Mouse (Mus musculus) kidney, adult 18-20 months (tissue): ENCODE measurements around the gene Eml1.
A peak's percentile ranks its signal among the peaks of the same experiment; 100 is the strongest.

ENCODE experiments used
- DNase-seq: peaks from one replicate; pipeline ENCODE4 v3.0.0; 2021

Gene Eml1

DNA sequence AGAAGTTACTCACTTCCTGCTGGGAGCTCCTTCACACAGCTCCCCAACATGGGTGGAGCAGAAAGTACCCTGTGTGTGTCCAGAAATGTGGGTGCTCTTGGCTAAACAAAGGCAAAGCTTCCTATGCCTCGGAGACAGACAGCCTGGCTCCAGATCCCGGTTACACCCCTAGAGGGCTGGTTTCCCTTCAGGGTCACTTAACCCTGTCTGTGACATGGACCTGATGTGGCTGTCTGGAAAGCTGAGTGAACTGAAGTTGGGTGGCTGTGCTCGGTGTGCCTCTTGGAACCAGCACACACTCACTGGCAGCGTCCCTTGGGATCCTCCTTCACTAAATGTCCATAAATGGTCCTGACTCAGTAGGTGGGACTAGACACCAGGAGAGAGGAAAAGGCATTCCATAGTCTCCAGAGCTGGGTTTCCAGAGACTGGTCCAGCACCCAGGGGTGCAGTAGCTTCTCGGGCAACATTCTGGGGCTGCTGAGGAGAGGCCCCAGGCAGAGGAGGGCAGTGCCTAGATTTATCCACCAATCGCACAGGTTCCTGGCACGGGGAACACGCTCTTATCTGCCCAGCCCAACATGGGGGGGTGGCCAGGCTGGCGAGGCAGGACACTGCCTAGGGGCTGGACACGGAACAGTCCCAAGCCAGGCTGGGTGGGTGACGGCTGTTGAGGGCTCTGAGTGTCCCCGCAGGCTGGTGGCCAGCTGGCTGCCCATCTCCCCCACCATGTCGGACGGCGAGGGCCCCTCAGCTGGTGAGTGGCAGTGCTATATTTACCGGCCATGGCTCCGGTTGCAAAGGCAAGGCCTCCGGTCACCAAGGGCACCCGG, at the start of gene Eml1:
Gene Eml1 (plus strand): TSS at position 362 of the 833 bp plus-strand sequence.
- peak; percentile 47 for DNase-seq

DNA sequence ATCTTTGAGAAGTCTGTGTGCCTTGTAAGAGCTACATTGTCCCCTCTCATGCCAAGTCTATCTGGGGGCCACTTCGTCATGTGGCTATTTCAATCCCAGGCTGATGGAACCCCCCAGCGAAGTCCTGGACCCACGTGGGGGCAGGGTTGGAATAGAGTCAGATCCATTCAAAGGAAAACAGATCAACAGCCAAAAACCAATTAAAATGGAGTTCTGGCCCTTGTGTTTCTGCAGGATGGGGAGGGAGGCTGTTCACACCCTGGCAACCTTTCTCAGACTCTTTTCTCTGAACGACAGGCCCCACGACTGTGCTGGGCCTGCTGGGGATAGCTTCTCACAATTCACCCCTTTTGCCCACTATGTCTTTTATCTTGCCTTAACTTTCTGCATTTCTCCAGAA, 44.4 kb upstream of the Eml1 start:
- no peak for DNase-seq

DNA sequence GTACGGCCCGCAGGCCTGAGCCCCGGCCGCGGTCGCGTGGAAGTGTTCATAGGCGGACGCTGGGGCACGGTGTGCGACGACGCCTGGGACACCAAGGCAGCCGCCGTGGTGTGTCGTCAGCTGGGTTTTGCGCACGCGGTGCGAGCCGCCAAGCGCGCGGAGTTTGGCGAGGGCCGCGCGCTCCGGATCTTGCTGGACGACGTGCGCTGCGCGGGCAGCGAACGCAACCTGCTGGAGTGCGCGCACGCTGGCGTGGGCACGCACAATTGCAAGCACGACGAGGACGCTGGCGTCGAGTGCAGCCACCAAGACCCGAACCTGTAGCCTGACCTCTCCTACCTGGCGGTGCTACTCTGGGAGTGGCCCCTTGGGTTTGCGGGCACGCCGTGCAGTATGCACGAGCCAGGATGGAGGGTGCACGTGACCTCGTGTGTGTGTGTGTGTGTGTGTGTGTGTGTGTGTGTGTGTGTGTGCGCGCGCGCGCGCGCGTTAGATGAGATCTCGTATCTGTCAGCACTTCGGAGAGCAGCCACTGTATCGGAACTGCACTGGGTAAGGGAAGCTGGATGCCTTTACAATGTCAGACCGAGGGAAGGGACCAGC, 42.8 kb upstream of the Eml1 start:
- no peak for DNase-seq

DNA sequence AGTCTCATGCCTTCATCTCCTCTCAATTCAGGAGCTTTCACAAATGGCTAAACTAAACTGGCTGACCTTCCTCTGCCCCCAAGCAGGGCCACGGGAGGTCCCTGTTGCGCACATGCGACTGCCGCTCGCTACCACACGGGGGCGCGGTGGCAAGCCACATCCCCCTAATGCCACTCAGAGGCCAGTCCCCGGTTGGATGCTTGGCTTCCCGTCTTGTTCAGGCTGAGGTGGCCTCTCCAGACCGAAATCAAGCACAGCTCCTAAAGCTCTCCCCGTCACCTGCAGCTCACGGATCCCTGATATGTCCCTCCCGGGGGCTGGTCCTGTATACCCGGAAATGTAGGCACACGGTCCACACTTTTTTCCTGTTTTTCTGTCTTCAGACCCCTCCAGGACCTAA, 37.7 kb upstream of the Eml1 start:
- peak; percentile 86 for DNase-seq

DNA sequence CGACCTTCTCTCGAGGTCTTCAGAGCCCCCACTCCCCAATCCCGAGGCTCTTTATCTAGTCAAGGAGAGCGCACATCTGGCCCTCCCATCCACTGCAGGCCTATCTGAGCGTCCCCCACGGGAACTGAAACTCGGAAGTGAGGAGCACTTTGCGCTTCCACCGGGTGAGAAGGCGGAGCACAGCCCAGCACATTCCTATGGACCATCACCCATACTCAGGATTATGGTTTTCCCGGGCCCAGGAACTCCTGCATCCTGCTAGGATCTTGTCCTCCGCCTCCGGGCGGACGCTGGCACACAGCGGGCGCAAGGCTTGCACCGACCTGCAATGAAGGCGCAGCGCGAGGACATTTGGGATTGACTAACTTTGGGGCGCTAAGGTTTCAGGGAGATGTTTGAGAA, 37.3 kb upstream of the Eml1 start:
- DNase-seq = no peak

DNA sequence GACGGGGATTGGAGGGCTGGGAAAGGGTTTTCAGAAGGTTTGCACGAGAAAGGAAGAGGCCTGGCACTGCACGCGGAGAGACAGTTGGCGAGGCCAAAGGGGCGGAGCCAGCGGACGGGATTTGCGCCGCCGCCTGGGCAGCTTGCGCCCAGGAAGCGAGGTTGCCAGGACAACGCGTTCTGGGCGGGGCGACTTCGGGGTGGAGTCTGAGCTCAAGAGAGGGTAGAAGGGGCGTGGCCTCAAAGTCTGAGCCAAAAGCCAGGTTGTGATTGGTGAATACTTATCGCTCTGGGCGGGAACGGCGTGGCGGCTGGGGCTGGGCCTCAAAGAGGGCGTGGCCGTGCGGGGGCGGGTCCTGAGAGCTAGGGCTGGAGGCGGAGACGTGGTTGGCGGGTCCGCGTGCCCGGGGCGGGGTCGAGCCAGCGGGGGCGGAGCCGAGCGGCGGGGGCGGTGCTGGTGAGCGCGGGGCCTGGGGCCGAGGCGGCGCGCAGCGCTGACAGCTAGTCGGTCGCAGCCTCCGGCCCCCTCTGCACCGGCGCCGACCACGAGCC, 36.8 kb upstream of the Eml1 start, which contains the start of gene Cyp46a1:
Gene Cyp46a1 (plus strand): TSS at position 487 of the 551 bp plus-strand sequence.
- DNase-seq = peak; percentile 100

DNA sequence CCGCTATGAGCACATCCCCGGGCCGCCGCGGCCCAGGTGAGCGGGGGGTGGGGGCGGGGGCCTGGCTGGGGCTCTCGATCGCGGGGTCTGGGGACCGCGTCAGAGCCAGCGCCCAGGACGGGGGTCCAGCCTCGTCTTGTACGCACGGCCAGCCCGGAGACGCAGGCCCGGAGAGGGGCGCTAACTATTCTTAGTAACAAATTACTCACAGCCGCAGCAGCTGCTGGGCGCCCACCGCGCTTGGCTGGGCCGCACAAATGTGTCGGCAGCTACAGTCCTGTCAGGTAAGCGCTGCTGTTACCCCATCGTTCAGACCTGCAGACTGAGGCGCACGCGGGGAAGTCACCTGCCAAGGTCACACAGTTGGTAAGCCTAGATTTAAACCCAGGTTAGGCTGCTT, 36.2 kb upstream of the Eml1 start:
- DNase-seq = peak; percentile 8

DNA sequence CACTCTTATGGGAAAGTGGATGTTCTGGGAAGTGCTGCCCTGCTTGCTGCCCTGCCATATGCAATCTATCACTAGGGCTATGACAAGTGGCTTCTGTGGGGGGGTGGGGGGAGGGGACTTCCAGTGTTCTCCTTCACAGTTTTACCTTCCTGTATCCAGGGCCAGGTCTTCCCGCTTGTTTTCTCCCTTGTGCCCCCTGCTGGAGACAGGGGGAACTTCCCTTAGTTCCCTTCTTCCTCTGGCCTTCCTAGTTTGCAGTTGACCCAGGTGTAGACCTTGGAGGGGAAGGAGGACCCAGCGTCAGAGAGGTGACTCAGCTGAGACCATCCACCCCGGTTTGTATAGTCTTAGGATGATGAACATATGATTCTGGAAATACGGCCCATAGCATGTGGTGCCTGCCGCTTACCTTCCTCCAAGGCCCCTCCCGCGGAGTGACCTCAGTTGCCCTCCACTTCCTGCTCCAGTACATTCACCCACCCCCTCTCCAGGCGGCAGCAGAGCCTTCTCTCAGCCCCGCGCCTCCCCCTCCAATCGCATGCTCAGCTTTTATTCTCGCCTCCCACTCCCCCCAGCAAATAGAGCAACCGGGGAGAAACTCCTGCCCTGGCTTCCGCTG, 32.1 kb upstream of the Eml1 start:
- peak; percentile 56 for DNase-seq

DNA sequence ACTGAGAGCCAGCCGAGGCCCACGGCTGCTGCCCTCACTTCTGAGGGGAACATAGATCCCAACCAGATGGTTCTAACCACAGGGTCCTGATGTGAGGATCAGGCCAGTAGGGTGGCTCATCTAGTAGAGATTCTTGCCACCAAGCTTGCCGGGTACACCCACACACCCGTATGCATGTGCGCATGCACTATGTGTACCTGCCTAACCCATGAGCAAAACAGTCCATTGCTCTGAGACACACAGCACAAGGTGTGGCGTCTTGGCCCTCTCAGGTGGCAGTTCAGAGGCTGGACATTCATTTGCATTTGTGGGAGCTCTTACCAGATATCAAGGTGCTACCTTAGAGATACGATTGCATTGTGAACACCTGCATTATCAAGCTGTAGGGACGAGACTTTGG, 22.6 kb upstream of the Eml1 start:
- no peak for DNase-seq

DNA sequence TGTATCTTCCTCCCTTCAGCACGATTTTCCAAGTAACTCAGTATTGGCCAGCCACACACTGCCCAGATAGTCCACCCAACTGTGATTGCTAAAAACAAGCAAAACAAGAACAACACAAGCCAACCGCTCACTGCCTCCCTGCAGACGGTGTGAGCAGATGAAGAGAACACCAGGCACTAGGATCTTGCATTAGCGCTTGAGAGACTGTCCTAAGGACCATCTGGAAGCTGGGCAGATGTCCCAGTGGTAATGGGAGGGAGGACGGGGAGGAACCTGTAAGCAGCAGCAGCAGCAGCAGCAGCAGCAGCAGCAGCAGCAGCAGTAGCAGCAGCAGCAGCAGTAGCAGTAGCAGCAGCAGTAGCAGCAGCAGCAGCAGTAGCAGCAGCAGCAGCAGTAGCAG, 21.7 kb upstream of the Eml1 start:
- no peak for DNase-seq

DNA sequence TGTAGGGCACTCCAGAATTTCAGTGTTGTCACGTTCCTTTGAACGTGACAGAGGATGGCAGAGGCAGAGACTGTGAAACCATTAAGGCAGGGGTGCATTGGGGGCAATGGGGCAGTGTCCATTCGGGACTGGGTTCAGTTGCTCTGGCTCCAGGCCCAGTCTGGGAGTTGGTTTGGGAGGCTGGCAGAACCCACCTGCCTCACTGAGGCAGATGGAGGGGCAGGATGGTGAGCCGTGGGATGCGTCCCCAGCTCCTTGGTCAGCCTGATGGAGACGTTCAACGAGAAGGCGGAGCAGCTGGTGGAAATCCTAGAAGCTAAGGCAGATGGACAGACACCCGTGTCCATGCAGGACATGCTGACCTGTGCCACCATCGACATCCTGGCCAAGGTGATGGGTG, 19.8 kb upstream of the Eml1 start:
- no peak for DNase-seq

DNA sequence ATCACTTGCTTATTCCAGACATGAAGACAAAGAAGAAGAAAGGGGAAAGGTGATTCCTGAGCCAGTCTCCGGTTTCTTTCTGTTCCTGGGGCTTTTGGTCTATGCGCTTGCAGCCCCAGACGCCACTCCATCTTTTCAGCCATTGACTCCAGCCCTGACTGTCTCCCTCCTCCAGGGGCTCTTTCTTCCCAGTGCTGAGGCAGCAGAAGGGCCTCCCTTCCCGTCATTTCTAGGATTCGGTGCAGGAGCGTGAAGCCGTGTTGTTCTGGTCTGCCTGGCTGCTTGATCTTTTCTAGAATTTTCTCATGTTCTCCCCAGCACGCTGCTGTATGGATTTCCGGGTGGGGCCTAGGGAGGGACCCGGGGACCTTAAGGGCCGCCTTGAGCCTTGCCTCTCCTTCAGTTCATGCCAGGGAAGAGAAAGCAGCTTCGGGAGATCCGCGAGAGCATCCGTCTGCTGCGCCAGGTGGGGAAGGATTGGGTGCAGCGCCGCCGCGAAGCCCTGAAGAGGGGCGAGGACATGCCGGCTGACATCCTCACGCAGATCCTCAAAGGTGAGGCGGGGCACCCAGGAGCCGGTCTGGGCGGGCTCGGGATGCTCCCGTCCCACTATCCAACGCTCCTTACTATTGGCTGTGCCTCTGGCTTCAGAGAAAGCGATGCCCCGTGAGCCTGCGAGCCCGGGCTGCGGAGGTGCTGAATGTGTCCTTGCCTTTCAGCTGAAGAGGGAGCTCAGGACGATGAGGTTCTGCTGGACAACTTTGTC, 18.2 kb upstream of the Eml1 start:
- no peak for DNase-seq

DNA sequence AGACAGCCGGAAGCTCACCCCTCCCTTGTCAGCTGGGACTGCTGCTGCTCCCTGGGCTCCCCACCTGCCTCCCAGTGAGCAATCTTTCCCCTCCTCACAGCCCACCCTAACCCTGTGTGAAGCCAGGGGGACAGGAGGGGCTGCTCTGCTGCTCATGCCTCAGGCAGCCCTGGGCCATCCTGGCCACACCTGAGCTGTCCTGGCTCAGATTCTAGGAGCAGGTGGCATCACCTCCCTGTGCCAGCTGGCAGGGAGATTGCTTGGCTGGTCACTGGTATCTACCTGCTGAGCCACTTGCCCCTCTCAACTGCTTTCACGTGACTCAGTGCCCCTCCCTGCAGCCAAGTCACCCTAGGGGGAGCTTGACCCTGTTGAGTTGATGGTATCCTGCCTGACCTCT, 16.5 kb upstream of the Eml1 start:
- no peak for DNase-seq

DNA sequence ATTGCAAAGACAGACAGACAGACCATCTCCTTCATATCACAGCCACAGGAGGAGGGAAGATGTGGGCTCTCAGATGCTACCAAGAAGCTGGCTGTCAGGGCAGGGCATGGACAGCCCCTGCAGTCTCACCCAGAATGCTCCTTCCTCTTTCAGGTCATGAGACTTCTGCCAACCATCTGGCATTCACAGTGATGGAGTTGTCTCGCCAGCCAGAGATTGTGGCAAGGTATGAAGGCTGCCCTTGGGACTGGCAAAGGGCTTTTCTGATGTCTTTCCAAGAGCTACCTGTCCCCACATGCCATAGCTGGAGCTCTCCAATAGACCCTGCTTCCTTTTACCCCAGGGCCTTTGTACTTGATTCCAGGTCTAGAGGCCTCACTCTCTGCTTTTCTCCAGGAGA, 15.5 kb upstream of the Eml1 start:
- DNase-seq = no peak

DNA sequence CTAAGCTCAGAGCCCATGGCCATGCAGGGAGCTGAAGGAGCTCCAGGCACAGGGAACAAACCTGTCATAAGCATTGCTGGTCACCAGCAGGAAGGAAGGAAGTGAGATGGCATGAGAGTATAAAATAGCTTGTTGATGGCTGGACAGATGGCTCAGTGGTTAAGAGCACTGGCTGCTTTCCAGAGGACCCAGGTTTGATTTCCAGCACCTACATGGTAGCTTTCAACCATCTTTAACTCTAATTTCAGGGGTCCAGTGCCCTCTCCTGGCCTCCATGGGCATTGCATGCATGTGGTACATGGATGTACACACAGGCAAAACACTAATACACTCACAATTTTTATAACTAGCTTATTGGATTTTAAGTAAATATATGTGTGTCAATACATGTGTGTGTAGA, 14.8 kb upstream of the Eml1 start:
- DNase-seq = no peak

DNA sequence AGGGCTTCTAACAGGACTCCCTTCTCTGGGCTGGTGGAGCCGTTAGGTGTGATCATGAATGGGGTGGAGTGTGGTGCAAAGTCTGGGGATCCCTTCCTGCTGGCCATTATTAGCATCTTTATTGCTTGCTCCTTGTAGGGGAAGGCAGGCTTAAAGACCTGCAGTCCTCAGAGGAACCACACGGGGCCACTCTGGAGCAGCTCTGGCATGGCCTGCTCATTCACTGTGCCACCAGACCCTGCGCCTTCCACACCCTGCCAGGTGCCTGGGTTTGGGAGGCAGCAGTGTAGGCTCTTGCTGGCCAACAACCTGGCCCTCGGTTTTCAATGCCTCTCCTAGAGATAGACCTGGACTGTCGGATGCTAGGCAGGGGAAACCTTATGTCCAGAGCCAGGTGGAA, 7.0 kb upstream of the Eml1 start:
- peak; percentile 89 for DNase-seq

DNA sequence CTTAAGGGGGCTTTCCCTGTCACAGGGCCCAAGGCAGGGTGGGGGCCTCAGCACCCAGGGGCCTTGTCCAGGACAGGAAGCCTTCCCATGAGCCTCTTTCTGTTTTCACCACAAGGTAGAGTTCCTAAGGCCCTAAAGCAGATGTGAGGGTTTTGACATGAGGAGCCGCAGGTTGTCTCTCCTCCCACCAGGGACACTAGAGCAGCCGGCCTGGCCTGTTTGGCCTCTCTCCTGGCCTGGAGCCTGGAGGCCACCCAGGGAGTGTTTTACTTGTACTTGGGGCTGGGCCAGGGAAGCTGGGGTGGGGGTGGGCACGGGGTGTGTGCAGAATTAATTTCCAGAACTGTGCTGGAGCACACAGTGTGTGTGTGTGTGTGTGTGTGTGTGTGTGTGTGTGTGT, 5.4 kb upstream of the Eml1 start:
- DNase-seq = peak; percentile 53

DNA sequence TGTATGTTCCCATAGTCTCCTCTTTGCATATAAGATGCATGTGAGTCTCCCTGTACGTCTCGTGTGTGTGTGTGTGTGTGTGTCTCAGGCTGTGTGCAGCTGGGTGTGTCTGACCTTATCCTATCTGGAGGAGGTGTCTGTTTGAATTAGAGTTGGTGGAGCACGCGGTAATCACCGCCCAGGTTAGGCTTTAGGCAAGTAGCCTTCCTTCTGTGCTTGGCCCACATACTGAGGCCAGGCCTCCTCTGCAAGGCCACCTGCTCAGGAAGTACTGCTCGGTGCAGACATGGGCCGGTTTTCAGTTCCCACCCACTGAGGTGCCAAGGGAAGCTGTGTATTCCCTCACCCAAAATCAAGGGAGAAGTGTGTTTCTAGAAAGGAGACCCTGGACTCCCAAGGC, 4.9 kb upstream of the Eml1 start:
- DNase-seq = no peak

DNA sequence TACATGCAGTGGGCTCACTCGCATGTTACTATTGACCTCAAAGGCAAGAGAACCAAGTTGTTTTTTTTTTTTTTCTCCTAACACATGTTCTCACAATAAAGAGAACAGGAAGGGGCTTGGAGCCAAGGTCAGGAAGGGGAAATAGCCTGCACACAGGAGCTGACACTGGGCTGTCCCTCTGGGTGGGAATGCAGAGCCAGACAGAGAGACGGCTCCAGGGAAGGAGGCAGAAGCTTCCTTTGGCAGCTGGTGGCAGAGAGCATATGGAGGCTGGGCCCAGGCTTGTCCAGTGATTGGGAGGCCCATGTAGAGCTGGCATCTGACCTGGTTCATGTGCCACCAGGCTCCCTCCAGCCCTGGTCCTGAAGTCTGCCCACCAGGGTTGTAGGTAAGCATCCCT, 2.8 kb upstream of the Eml1 start:
- no peak for DNase-seq

DNA sequence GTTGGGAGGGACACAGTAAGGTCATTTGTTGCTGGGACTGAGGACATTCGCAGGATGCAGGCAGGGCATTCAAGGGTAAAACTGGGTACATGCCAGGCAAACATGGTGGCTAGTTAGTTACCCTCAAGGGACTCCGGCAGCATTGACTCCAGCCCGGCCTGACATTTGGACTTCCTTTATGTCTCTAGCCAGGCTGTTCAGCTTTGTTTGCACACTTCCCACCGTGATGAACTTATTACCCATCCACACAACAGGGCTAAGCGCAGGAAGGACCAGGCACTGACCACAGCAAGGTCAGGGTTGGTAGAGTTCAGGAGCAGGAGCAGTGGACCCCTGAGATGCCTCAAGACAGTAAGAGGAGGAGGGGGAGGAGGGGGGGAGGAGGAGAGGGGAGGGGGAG, 1.8 kb upstream of the Eml1 start:
- DNase-seq = no peak

DNA sequence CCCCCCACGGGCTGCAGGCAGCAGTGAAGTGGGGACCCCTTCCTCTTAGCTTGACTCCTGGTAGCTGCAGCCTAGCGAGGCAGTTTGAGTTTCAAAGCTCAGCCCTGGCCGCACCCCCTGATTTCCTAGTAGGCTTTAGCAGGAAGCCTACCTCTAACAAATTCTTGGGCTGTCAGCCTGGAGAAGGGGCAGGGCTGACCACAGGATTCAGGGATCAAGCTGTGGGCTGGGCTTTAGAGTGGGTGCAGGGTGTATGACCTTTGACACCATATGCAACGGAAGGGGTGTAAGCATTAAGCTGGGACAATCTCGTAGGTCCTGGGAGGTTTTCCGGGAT, 640 bp downstream of the Eml1 start:
- no peak for DNase-seq

DNA sequence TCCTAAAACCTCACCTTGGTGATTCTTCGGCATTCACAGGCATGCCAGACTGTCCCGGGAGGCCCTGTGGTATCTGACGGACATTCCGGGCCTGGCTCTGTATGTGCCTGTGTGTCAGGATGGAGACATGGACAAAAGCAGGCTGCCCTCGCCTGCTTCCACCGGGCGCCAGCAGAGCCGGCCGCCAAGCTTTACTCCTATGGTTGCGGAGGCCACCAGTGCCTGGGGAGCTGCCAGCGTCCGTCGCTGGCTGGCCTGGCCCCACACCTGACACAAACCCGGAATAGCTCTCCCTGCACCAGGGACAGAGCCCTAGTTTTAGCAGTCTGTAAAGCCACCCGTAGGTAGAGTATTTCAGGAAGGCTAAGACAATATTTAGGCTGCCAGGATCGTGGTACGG, 1.5 kb downstream of the Eml1 start:
- DNase-seq = no peak

DNA sequence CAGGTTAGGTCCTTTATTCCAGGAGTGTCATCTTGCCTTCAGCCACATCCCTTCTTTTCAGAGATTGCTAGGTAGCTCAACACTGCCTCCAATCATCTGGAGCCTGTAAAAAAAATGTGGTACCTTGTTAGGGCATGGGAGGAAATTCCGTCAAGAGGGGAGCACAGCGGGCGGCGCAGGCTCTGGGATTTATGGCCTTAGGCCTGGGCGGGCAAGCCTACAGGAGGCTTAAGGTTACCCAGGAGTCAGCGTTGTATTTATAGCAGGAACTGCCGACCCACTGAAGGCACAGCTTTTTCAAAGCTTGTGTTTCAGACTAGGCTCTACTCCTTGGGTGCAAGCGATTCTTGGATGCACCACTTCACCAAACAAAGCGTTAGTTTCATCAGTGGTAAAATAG, 2.9 kb downstream of the Eml1 start:
- no peak for DNase-seq
